Mouse (Mus musculus): Measurements from ENCODE around the gene Mrpl23.
A peak's percentile ranks its signal among the peaks of the same experiment; 100 is the strongest.

Mrpl23 gene

GRCm38 (mm10) chr7:142532671-142533058 is at the start of gene Mrpl23:
Gene Mrpl23 (plus strand): TSS chr7:142532686.
- DNase-seq (ENCODE audit: low read depth, low spot score) = peak; percentile 11

- no peak for DNase-seq (ENCODE audit: low read depth, low spot score)
These were observed 49.4 kb upstream of the Mrpl23 start for GRCm38 (mm10) chr7:142483136-142483535.

DNA sequence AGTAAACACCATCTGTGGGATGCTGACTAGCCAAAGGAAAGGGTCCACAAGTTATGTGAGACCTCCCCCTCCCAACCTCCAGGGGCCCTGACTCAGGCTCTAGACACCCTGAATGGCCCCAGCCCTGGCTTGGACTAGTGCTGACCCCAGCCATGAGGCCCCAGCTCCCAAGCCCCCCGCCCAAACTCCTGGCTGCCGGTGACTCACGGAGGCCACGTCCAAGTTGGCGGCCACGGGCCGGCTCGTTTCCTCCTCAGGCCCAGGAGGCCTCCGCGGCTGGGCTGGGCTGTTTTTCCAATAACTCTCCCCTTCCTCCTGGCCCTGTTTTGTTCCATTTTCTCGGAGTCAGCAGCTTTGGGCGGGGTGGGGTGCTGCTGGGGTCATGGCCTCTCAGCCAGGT is 47.7 kb upstream of the Mrpl23 start:
- no peak for DNase-seq (ENCODE audit: low read depth, low spot score)

DNA sequence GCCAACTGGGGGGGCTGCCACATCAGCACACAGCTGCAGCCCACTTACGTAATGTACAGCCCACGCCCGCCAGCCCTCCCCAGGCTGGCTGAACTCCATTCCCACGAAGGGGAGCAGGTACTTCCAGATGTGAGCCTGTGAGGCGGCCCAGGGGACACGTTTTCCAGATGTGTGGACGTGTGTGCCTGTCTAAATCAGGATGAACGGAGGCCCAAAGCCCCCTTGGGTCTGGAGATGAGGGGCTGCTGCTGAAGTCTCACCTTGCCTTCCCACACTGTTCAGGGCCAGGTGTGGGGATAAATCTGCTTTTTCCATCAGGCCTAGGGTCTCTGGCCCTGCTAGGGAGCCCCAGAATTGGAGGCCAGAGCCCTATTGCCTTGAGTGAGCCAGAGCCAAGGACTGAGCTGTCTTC is 45.7 kb upstream of the Mrpl23 start:
- DNase-seq (ENCODE audit: low read depth, low spot score) = no peak

- peak; percentile 59 for DNase-seq (ENCODE audit: low read depth, low spot score)
These were observed 45.1 kb upstream of the Mrpl23 start for GRCm38 (mm10) chr7:142487341-142487859.

DNA sequence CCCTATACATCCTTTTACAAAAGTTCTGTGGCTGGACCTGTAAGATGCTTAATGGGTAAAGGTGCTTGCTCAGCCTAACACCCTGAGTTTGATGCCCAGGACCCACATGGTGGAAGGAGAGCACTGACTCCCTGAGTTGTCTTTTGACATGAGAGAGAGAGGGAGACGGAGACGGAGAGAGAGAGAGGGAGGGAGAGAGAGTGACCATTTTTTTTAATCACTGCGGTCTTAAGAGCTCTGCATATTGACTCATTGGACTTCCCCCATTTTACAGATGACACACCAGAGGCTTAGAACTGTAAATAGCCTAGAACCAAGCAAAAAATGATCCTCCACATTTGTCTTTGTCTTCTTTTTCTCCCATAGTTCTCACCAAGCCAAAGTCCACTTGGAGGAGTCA is 44.4 kb upstream of the Mrpl23 start:
- DNase-seq (ENCODE audit: low read depth, low spot score) = no peak

DNA sequence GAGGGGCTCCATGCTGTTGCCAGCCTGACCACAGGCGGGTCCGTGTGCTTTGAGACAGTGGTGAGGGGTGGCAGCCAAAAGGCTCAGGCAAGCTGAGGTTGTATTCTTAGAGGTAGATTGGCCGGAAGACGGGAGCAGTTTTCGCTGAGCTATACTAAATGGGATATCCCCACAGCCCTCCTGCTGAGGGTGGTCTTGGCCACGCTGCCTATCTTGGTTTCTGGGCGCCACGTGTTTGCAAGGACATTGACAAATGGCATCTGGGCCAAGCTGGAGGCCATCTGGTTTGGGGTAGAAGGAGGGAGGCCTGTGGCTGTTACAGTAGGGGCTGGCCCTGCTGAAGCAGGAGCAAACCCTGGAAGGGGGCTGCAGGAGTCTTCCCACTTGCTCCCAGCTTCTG is 39.0 kb upstream of the Mrpl23 start:
- no peak for DNase-seq (ENCODE audit: low read depth, low spot score)

DNA sequence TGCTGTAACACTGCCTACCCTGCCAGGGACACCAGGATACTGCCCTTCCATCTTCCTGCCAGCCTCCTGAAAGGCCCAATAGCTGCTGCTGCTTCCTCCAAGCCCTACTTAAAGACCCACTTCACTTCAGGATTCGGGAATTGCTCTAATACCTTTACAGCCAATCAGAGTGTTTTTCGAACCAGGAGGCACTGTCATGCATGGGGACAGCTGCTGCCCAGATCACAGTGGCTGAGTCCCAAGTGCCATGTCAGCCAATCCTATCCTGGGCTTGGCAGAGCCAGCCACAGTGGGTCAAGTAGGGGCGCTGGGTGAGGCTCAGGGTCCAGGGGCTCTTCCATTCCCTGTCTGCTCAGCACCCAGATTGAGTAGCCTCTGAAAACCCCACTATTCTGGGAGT is 36.3 kb upstream of the Mrpl23 start:
- no peak for DNase-seq (ENCODE audit: low read depth, low spot score)

DNA sequence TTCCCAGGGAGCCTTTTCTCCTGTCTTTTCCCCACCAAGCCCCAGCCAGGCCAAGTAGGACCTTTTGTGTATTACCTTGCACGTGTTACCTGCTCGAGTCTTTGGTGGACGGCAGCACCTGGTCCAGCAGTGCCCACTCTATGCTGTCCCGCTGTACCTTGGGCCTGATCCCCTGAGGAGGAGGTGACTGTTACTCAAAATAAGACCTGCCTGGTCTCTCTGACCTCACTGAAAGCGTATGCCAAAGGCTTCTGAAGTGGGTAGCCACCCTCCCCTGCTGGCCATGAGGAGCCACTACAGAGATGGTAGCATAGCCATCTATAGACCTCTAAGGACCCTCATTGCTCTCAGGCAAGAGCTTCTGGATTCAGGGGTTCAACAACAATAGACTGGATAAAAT is 35.7 kb upstream of the Mrpl23 start:
- DNase-seq (ENCODE audit: low read depth, low spot score) = no peak

DNA sequence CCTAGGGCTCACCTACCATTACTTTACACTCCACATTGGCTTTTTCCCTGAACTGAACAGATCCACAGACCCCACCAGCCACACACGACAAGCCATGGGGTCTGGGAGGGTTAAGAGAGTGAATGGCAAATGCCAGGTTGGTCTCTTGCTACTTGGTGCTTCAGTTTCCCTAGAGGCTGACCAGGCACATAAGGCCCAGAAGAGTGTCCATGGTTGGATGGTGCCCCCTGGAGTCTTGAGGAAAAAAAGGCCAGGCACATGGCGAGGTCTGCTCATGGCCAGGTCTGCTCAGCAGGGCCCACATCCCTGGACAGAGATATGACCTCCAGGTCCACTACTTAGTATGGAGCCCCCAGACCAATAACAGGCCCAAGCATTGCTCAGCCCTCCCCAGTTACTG is 34.7 kb upstream of the Mrpl23 start:
- no peak for DNase-seq (ENCODE audit: low read depth, low spot score)

DNA sequence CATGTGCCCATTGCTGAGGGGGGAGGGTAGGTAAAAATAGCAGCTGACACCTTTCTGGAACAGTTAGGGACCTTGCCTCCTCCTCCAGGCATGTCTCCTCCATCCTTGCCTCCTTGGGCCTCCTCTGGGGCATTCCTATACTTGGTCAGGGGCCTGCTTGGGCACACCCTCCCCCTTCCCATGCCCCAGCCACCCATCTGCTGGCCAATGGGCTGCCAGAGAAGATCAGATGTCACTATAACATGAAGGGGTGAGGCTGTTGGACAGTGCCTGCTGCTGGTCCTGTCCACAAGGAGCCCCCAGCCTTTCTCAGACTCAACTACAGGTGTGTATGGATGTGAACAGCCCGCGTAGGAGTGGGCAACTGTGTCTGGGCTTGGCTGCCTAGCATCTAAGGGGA is 33.9 kb upstream of the Mrpl23 start, which contains the start of gene Tnnt3:
Gene Tnnt3, plus strand, starts transcription at position 262 of the 400 bp plus-strand sequence.
- DNase-seq (ENCODE audit: low read depth, low spot score) = no peak

DNA sequence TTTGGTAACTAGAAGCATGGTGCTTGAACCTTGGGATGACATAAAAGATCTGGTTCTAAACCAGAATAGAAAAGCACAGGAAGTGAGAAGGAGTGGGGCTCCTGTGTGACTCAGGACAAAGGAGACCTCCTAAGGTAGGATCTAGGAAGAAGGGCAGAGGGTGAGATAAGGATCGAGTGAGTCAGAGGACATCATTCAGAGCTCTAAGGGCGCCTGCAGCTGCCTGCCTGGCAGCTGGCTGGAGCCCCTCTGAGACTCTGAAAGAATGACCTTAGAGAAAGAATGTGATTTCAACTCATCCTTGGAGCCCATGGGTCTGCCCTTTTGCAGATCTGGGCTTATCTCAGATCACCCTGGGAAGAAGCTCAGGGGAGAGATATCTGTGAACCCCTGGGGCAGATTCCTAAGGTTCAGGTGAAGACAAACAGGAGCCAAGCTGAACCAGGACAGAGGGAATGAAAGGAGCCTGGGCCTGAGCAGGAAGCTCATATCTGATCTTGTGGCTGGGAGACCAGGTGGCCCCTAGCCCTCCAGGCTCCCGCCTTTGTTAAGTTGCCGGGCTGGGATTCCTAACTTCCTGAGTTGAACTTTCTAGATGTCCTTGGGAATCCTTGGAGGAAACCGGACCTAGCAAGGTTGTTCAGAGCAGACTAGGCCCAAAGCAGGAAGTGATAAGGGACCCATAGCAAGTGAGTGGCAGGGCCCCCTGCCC is 33.3 kb upstream of the Mrpl23 start:
- DNase-seq (ENCODE audit: low read depth, low spot score) = no peak

DNA sequence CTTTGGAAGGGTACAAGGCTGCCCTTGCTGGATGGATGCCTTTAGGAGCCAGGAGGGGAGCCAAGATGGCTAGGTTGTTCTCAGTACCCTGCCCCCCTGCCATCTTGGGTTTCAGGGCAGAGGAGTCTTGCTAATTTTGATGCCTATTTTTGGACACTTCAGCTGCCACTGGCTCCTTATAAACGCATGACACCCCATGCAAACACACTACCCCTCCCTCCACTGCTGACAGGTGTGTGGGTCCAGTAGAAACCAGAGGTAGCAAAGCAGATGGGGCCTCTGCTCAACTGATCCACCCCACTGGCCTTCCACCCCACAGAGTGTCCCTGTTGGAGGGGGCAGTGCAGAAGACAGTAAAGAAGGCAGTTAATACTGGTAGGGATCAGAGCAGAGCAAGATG is 32.5 kb upstream of the Mrpl23 start:
- no peak for DNase-seq (ENCODE audit: low read depth, low spot score)

- DNase-seq (ENCODE audit: low read depth, low spot score) = no peak
These were observed 29.3 kb upstream of the Mrpl23 start for GRCm38 (mm10) chr7:142503206-142503605.

DNA sequence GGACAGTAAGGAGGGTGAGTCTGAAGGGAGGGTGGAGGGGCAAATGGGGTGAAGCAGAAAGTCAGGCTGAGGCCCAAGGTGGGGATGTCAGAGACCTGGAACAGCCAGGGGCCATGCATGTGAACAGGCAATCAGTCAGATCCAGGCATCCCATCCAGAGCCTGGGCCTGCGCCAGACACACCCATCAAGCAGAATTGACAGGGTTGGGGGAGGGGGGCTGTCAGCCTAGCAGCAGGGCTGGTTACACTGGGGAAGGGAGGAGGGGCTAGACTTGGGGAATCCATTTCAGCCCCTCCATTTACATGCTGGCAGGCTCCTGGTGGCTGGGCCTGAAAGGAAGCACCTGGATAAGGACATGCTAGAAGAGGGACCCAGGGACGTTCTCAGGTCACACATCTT is 26.5 kb upstream of the Mrpl23 start:
- peak; percentile 67 for DNase-seq (ENCODE audit: low read depth, low spot score)

DNA sequence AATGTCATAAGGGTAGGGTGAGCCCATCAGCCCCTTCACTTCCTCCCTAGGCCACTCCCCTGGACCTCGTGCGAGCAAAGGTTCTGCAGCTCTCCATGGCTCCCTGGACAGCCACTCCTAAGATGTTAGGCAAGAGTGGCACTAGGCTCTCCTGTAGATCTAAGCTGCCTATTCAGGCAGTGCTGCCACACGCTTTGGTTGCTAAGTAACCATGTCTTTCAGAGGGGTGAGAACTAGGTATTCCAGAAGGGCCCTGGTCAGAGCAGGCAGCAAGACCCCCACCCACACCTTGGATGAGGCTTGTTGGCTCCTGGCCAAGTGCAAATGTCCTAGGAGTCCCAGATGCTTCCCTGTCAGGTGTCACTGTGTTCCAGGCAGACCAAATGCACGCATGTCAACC is 26.0 kb upstream of the Mrpl23 start:
- DNase-seq (ENCODE audit: low read depth, low spot score) = no peak

- no peak for DNase-seq (ENCODE audit: low read depth, low spot score)
These were observed 25.0 kb upstream of the Mrpl23 start for GRCm38 (mm10) chr7:142507453-142507852.

DNA sequence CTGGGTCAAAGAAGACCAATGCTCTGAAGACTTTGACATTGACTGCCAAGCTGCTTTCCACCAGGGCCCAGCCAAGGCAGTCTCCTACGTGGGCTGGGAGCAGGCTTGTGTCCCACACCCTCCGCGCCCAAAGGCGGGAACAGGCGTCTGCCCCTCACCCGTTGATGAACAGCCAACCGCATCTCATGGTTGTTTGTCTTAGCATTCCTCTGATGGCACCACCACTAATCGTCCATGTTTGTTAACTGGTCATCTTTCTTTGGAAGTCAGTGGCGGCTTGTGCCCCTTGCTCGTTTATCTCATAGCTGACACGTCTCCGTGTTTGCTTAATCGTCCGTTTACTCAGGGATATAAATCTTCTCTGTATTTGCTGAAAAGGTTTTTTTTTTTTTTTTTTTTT is 23.0 kb upstream of the Mrpl23 start:
- no peak for DNase-seq (ENCODE audit: low read depth, low spot score)

DNA sequence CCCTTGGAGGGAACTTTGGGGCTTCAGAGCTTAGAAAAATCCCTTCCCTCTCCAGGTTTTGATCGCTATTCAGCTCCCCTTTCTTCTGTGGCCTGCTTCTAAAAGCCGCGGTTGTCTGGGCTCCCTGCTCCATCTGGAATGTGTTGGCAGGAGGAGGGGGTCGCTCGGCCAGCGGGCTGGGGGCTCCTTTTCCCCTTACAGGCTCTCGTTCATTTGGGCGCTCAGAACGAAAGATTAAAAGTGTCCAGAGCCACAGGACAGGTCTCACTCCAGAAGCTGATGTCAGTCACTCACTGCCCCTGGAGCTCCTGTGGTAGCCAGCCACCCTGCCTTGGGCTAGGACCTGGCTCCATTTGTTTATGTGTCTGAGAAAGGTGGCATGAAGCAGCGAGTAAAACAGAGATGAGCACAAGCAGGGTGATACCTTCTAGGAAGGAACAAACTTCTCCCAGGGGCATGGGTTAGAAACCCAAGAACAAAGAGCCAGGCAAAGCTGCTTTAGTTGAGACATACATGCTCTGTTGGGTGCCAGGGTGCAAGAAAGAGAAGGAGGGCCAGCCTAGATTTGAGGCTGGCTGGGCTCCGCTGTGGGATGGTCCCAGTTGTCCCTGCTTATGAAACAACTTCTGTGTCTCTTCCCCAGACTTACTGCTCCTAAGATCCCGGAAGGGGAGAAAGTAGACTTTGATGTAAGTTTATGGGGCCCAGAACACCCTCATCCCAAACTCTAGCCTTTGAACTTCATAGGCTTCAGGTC is 22.3 kb upstream of the Mrpl23 start:
- no peak for DNase-seq (ENCODE audit: low read depth, low spot score)

GRCm38 (mm10) chr7:142514048-142514447 is 18.4 kb upstream of the Mrpl23 start:
- DNase-seq (ENCODE audit: low read depth, low spot score) = no peak

DNA sequence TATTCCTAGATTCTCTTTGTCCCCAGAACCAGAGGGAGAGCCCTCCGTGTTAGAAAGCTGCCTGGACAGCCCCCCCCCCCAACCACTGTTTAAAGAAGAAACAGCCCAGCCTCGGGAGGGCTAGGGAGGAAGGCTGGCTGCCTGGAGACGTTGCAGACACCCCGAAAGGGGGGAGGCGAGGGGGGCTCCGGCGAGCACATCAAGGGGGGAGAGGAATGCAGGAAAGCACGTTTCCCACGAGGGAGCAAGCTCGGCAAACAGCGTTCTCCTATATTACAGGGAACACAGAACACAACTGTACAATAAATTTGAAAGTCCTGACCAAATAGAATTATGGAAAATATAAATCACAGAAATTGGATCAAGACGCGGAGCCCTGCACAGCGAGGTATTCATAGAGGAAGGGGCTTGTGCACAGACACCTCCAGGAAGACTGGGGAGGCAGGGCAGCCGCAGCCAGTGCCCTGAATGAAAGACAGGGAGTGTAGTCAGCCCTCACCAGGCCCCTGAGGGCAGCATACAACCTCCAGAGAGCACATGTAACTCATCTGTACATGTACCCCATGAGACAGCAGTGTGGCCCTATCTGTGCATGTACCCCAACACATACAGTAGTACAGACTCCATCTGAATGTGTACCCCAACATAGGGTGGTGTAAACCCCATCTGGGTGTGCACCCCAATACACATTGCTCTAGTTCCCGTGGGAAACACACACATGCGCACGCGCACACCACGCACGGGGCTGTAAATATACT is 16.1 kb upstream of the Mrpl23 start:
- DNase-seq (ENCODE audit: low read depth, low spot score) = no peak

DNA sequence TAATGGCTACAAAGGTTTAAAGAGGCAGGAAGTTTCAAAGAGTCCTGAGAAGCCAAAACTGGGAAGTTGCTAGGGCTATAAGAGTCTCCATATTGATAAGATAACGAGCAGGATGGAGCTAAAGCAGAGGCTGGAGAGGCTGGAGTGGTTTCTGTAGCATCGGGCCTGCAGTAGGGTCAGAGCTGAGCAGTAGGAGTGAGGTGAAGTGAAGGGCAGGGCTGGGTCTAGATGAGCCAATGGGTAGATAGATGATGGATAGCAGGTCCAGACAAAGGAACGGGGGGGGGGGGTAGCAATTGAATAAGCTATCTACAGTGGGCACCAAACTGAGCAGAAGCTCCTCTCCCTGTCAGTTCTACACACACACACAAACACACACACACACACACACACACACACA is 15.0 kb upstream of the Mrpl23 start:
- no peak for DNase-seq (ENCODE audit: low read depth, low spot score)
